Mouse (Mus musculus) megakaryocyte progenitor cell, adult 5-6 weeks (primary cell): ENCODE measurements around the gene Gpn3. TPM values are rescaled to one million over a fixed set of nuclear protein-coding genes. Genes with fewer than 3 reads are reported as not detected.
"Not testable (repeated sequence)": the region's sequence is repeated elsewhere in the genome, so short reads cannot be mapped to it uniquely, and the experiment has no call there.

Experiments used
- ATAC-seq: replicated peaks from 2 replicates; pipeline ENCODE4 v1.8.0; 2016; ENCODE audit warnings: mild to moderate bottlenecking, moderate TSS enrichment, inconsistent platforms; ENCODE audit not compliant: poor library complexity
- total RNA-seq, 2 experiments: library from RNA; stranded (forward) in 1 of 2; stranded (reverse) in 1 of 2; fragments of 157-497, 149-512 nt in 1 of 2; fragments of 200-1000 nt in 1 of 2; gene quantifications; 2 replicates each; pipeline versions ENCODE4 v1.2.3 to v1.2.4; 2015 to 2017

The Gpn3 gene
- total RNA-seq, 2 experiments from 2014 or later: 45.8 to 61.9 TPM

GRCm38 (mm10) chr5:122390006-122390405, 18.3 kb downstream of the Gpn3 start:
- no peak for ATAC-seq

DNA sequence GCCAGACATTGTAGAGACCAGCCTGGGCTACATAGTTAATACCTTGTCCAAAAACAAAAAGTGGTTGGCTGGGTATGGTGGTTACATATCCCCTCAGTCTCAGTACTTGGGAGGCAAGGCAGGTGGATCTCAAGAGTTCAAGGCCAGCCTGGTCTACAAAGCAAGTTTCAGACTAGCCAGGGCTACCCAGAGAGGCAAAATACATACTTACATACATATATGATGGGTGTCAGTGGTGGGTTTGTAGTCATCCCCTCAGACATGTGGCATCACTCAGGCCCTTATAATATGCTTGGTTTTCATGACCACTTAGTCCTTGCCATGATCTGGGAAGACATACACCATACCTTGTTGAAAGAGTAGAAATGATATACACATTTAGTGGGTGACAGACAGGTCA, 19.0 kb downstream of the Gpn3 start:
- no peak for ATAC-seq

GRCm38 (mm10) chr5:122391178-122391785, 19.6 kb downstream of the Gpn3 start:
- ATAC-seq: no peak

- peak; percentile 97 for ATAC-seq
Observed at GRCm38 (mm10) chr5:122391786-122392180, 20.1 kb downstream of the Gpn3 start, which contains the start of gene Arpc3. TSS of gene Arpc3 (plus strand) at chr5:122391878.

GRCm38 (mm10) chr5:122392227-122393004, 20.7 kb downstream of the Gpn3 start:
- ATAC-seq: peak; percentile 28

- ATAC-seq: peak; percentile 67
Observed at GRCm38 (mm10) chr5:122393887-122394286, 22.2 kb downstream of the Gpn3 start.

DNA sequence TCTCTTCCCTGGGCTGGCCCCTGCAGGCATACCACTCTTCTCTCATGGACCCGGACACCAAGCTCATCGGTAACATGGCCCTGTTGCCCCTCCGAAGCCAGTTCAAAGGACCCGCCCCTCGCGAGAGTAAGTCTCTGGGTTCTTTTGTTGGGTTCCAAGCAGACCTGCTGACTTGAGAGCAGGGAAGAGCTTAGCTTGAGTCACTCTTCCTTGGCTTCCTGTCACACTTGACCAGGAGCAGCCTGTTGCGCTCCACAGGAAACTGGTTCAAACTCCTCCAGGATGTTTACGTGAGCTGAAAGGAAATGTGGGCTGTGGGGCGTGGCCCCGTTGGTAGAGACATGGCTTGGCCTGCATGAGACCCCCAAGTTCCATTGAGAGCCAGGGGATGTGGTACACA, 25.1 kb downstream of the Gpn3 start:
- ATAC-seq: peak; percentile 52

DNA sequence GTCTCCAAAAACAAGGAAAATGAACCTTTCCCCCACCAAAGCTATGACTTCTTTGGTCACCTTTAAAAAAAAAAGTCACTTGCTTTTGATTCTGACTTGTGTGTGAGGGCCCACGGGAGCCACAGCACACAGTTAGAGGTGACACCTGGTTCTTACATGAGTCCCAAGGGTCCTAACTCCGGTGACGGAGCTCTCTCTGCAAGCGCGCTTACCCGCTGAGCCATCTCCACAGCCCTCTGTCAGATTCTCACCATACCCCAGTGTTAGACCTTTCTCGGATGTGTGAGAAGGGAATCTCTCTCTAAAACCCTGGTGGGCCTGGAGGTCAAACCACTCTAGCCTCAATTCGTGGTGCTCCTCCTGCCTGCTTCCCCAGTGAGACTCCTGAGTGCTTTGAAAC, 25.8 kb downstream of the Gpn3 start:
- ATAC-seq: no peak

- ATAC-seq: no peak
Observed at GRCm38 (mm10) chr5:122399871-122400270, 28.2 kb downstream of the Gpn3 start.

- ATAC-seq: no peak
Observed at GRCm38 (mm10) chr5:122400628-122401302, 29.1 kb downstream of the Gpn3 start.

GRCm38 (mm10) chr5:122401303-122401640, 29.6 kb downstream of the Gpn3 start:
- peak; percentile 71 for ATAC-seq

GRCm38 (mm10) chr5:122402160-122402559, 30.5 kb downstream of the Gpn3 start:
- no peak for ATAC-seq

- no peak for ATAC-seq
Observed at GRCm38 (mm10) chr5:122402772-122403171, 31.1 kb downstream of the Gpn3 start.

- no peak for ATAC-seq
Observed at GRCm38 (mm10) chr5:122403362-122403761, 31.7 kb downstream of the Gpn3 start.

GRCm38 (mm10) chr5:122405537-122405936, 33.9 kb downstream of the Gpn3 start:
- no peak for ATAC-seq

DNA sequence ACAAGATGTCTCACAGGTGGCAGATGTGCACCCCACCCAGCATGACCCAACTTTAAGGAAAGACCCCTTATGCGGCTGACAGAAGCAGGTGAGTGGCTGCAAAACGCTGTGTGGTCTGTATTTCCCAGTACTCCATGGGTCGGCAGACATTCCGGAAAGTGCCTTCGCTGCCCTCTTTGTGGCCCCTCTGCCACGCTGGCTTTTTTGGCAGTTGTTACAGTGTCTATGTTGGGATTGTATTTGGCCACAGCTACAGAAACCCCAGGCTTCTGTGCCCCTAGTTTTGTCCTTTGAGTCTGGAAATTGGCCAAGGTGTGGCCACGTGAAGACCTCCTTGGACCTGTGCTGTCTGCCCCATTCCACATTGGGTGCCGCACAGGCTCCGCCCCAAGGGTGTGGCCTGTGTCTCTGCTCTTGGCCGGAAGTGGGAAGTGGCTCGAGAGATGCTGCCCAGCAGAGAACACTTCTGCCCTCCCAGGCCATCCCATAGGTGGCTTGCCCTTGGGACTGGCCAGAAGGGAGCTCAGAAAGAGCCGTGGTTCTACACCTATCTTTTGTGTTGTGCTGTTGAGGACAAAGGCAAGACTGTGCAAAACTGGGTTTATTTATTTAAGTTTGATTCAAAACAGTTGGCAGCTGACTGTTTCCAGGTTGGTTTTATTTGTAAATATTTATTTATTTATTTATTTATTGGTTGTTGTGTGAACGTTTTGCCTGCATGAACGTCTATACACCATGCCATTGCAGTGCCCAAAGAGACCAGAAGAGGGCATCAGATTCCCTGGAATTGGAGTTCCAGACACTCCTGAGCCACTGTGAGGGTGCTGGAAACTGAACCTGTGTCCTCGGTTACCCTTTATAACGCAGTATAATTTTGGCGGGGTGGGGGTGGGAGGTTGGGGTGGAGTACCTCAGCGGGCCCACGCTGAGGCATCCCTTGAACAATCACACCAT, 38.3 kb downstream of the Gpn3 start:
- ATAC-seq: 0 out of 2 replicates have a peak, but pooled peaks have one; percentile 31

GRCm38 (mm10) chr5:122411892-122412291, 40.2 kb downstream of the Gpn3 start:
- ATAC-seq: no peak

- no peak for ATAC-seq
Observed at GRCm38 (mm10) chr5:122412826-122413225, 41.1 kb downstream of the Gpn3 start.

- no peak for ATAC-seq
Observed at GRCm38 (mm10) chr5:122414351-122414750, 42.7 kb downstream of the Gpn3 start.

DNA sequence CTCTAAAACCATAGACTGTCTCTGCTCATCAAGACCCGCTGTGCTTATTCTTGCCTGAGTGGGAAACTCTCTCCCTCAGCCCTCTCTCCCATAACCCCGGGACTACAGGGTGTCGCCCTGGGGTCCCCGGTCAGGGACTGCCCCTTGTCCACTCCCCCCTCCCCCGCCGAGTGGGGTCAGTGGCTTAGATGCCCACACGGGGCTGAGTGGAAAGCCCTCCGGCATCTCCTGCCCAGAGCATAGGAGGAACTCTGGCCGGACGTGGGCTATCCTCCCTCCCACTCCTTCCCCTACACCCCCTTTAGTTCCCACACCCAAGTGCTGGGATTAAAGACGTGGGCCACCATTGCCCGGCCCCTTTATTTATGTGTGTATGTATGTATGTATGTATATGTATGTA, 43.8 kb downstream of the Gpn3 start:
- no peak for ATAC-seq

GRCm38 (mm10) chr5:122420676-122421075, 49.0 kb downstream of the Gpn3 start:
- not testable (repeated sequence) for ATAC-seq
